Mouse (Mus musculus) lung, adult 2 months (tissue): ENCODE measurements around the gene Acot8.

Source experiments
- CTCF ChIP-seq: fragments of 200-500 bp; IDR thresholded peaks from 2 replicates; pipeline ENCODE4 v1.5.1; 2011; ENCODE audit warnings: mild to moderate bottlenecking, low read length, control low read depth; ENCODE audit not compliant: insufficient read depth
- POLR2A ChIP-seq: fragments of 200-500 bp; IDR thresholded peaks from 2 replicates; pipeline ENCODE4 v1.6.1; 2011; ENCODE audit warnings: low read depth, mild to moderate bottlenecking, control low read depth, low read length, borderline replicate concordance; ENCODE audit errors: extremely low read depth

- TF ChIP-seq CTCF (no peak), POLR2A (no peak)
Measured at GRCm38 (mm10) chr2:164758692-164759091, 46.0 kb downstream of the Acot8 start.
